Mouse (Mus musculus): Measurements from ENCODE around the gene Psmd2. TPM values are rescaled to one million over a fixed set of nuclear protein-coding genes. Genes with fewer than 3 reads are reported as not detected.

Gene Psmd2
- total RNA-seq (2015), result 113 and 133 TPM in 2 replicates
- 201 and 230 TPM in 2 replicates for total RNA-seq (2017)

- ATAC-seq (replicated peaks; ENCODE audit: poor library complexity), result peak; percentile 99
Measured at GRCm38 (mm10) chr16:20651076-20651946, at the start of gene Psmd2. Gene Psmd2, plus strand, starts transcription at chr16:20651652.

DNA sequence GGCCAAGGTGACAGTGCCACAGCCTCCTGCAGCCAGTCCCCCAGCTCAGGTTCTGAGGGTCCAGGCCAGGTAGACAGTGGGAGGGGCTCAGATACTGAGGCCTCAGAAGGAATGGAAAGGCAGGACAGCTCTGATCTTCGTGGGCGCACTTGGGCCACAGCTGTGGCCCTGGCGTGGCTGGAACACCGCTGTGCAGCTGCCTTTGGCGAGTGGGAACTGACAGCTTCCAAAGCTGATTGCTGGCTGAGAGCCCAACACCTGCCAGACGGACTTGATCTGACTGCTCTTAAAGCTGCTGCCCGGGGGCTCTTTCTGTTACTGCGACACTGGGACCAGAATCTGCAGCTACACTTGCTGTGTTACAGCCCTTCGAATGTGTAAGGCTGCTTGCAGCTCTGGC is 46.7 kb upstream of the Psmd2 start:
- no peak for ATAC-seq (replicated peaks; ENCODE audit: poor library complexity)

DNA sequence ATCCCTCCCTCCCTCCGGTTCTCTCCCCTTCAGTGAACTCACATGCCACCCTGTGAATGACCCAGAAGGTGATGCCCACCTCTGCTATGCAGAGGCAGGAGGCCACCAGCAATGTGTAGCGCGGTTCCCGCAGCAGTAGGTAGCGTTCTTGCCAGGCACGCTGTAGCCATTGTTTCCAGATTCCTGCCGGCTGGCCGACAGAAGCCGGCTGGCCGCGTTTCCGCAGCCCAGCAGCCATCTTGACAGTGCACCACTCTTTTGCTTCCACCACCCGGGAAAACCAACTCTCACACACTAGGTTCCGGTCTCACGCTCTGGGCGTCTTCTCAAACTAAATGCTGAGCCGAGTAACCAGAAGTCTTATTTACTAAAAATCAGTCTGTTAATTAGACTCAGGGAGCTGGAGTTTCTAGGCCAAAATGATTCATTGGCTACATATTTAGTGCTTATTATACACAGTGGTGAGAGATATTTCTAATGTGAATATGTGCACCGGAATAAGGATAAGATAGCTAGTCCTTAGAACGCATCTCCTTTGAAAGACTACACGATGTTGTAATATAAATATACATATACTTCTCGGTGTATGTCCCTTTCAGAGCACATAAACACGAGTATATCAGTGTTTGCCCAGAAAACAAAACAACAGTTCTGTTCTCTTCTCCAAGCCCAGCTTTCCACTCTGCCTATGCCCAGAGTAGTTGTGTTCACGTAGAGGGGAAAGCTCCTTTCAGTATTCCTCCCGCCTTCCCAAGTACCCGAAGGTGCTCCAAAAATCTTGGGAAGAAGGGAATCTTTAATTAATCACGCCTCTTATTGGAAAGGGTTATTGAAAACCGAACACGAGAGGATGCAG is 40.7 kb upstream of the Psmd2 start:
- peak; percentile 83 for ATAC-seq (replicated peaks; ENCODE audit: poor library complexity)

DNA sequence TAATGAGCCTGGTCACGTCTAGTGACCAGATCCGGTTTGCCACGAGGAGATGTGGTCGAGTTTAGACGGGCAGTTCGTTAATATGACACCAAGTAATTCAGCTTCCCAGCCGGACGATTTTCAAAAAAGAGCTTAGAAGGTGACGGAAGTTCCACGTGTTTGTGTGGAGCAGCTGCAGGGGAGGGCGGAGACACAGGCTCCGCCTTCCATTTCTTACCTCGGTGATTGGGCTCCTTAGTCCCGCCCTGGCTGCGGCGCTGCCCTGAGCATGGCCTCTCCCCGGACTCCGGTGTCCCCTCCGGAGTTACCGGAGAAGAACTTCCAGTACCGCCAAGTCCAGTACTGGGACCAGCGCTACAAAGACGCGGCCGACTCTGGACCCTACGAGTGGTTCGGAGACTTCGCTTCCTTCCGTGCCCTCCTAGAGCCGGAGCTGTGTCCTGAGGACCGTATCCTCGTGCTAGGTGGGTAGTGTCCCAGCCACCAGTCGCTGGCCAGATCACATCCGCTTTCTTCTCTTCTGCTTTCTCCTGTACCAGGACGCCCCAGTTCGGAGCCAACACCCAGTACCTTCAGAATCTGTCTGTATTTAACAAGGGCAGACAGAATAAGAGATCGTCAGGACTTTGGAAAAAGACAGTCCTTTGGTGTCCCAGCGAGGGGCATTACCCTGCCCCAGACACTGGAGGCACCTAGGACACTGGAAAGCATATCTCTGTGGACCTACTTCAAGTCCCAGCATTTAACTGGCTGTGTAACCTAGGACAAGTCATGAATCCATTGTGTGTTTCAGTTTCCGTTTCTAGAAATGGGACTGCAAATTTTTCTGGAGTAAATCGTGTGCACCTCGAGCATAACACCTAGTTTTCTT is 39.9 kb upstream of the Psmd2 start, which contains the start of the genes Eef1akmt4, Gm49333 and Alg3:
Gene Eef1akmt4 (plus strand): TSS at position 237 of the 871 bp plus-strand sequence.
Gene Gm49333 (plus strand): TSS at position 254 of the 871 bp plus-strand sequence.
Gene Alg3 (minus strand): TSS at position 379 of the 871 bp plus-strand sequence.
- peak; percentile 94 for ATAC-seq (replicated peaks; ENCODE audit: poor library complexity)

DNA sequence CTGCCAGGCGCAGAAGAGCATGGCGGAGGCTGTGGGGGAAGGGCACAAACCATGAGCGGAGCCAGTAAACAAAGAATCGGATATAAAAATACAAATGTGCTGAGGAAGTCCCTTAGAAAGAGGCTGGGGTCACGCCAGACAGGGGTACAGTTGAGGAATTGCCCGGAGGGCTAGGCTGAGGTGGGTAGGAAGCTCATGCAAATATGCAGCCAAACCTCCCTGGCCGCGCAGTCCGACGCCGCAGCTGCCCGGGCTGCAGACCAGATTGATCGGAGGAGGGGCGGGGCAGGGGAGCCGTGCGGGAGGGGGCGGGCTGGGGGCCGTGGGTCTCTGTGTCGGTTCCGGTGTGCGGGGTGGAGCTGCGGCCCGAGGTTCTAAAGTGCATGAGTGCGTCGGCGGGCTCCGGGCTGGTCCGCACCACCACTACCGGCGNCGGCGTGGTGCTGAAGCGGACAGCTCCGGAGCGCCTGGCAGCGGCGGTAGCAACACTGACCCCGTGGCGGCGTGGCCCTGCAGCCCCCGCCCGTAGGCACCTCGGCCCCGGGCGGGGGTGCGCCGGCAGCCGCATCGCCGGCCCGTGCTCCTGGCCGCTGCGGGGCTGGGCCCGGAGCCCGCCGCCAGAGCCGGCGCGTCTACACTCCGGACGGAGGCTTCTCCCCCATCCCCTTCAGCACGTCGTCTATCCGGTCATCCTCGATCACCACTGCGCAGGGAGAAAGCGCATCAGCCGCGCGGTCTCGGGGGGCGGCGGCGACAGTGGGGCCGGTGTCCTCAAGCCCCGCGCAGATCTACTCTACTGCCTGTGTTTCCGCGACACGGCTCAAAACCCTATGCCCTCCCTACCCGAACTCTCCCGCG is 31.7 kb upstream of the Psmd2 start:
- ATAC-seq (replicated peaks; ENCODE audit: poor library complexity), result peak; percentile 68

DNA sequence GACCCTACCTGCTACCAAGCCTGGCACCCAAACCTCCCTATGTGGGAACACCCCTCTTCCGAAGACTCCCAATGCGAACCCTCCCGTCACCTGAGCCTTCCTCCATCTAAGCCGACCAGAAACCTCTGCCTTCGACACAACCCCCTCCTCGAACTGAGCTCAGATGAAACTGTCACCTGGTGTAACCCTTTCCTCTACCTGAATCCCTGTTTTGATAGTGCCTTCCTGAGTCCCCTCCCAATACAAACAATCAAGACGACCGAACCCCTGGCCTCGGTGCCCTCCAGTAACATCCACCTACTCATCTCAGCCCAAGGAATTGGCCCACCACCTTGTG is 31.1 kb upstream of the Psmd2 start:
- no peak for ATAC-seq (replicated peaks; ENCODE audit: poor library complexity)

- ATAC-seq (replicated peaks; ENCODE audit: poor library complexity), result no peak
Measured at GRCm38 (mm10) chr16:20620751-20621190, 30.7 kb upstream of the Psmd2 start.

DNA sequence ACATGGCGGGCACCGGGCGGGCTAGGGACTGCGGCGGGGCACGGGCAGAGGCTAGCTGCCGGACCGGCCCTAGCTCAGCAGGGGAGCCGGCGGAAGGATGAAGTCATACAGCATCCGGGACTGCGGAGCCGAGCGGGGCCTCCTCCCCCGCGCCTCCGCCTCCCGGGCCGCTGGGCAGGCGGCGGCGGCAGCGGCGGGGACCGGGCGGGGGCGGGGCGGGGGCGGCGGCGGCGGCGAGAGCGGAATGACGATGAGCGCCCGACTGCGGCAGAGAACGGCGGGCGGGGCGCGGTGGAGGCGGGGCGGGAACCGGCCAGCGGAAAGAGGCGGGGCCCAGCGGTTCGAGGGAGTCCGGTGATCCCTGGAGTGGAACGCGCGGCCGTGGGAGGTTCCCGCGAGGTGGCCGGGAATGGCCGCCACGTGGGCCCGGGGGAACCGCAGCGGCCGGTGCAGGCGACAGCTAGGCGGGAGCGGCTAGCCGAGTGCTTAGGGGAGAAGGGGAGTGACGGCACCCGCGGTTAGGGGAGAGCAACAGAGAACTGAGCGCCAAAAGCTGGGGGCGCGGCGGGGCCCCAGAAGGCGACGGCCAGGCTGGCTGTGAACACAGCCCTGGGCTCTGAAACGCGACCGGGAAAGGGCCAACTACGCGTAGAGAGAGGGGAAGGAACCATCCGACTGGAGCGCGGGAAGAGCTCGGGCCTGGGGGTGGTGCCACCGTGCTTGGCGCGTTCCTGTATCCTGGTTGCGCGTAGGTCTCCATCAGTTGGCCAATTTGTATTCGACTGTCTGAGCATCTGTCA is 30.1 kb upstream of the Psmd2 start, which contains the start of gene Camk2n2:
Gene Camk2n2 (minus strand): TSS at position 97 of the 800 bp plus-strand sequence.
- ATAC-seq (replicated peaks; ENCODE audit: poor library complexity), result peak; percentile 30; the same call in 1 of the 2 replicates

DNA sequence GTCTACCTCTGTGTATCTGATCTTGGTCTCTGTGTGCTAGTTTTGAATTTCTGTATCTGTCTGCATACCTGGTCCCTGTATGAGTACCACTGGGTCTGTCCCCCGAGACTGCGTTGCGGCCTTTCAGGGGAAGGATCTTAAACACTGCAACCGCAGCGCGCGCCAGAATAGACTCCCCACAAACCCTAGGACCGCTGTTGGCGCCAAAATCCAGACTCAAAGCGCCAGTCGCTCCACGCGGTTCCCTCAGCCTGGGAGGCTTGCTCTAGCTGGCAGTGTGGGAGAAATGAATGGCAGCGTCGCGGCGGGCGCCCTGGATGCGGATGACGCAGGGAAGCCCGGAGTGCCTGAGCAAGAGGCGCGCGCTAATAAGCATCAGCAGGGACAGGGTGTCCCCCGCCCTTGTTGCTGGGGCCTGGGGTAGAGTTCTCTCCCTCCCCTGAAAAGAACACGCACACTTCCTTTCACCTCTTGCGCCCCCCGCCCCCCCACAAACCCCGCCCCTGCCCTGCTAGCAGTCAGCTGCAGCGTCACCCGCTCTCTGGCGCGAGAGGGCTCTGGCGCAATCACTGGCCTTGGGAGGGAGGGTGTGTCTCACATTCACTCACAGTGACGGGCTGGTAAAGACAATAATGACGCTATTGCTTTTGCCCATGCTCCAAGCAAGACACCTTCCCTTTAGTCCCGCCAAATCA is 29.3 kb upstream of the Psmd2 start:
- ATAC-seq (replicated peaks; ENCODE audit: poor library complexity), result peak; percentile 78

DNA sequence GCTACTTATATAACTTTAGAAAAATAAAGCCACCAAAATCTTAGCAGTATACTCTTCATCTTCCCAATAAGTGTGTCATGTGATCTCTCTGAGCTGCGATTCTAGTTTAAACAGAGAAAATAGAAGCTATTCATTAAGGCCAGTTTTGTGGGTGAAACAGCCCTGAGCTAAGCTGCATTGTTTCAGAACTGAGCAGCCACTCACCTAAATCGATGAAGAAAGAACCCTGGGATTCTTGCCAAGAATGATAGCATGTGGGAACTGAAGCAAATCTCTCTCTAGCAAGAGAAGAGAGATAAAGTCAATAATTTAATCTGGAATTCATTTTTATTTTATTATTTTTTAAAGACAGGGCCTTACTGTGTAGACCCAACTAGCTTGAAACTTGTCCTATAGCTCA is 28.2 kb upstream of the Psmd2 start:
- ATAC-seq (replicated peaks; ENCODE audit: poor library complexity), result no peak

DNA sequence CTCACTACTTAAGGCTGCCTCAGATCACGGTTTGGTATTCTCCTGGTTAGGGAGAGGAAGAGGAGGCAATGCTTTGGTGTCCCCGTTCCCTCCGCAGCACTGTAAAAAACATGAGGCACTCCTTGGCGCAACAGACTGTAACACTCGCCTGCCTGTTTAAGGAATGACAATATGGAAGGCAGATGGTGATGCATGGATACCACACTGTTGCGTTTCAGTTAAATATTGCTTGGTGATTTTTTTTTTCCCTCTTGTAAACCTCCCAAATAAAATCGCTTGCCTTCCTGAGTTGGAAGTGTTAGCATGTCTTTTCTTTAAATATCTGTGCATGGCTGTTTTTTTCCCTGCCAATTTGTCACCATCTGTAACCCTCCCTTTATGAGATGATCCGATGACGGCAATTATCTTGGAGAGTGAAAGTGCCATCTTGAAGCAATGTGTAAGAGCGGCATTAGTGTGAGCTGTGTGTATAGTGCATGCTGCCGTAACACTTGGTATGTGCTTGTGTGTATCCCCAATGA is 22.5 kb upstream of the Psmd2 start:
- no peak for ATAC-seq (replicated peaks; ENCODE audit: poor library complexity)

- ATAC-seq (replicated peaks; ENCODE audit: poor library complexity), result peak; percentile 37; the same call in 1 of the 2 replicates
Measured at GRCm38 (mm10) chr16:20629731-20630634, 21.5 kb upstream of the Psmd2 start, which contains the start of gene Ece2. Gene Ece2, plus strand, starts transcription at chr16:20629828.

GRCm38 (mm10) chr16:20637410-20637809 is 14.0 kb upstream of the Psmd2 start:
- no peak for ATAC-seq (replicated peaks; ENCODE audit: poor library complexity)

DNA sequence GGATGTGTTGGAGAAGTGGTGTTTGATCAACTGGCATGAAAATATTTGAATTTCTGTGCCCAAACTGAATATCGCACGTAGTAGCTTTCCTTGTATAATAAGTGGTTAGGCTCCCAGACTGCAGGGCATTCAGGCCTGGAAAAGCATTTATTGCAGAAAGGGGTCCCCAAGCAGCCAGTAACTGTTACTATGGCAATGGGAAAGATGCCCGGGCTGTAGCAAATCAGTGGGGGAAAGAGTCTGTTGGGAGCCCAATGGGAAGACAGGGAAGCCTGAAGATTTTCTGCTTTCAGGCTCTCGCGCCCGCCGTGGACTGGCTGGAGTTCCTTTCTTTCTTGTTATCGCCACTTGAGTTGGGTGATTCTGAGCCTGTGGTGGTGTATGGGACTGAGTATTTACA is 13.1 kb upstream of the Psmd2 start:
- ATAC-seq (replicated peaks; ENCODE audit: poor library complexity), result no peak

DNA sequence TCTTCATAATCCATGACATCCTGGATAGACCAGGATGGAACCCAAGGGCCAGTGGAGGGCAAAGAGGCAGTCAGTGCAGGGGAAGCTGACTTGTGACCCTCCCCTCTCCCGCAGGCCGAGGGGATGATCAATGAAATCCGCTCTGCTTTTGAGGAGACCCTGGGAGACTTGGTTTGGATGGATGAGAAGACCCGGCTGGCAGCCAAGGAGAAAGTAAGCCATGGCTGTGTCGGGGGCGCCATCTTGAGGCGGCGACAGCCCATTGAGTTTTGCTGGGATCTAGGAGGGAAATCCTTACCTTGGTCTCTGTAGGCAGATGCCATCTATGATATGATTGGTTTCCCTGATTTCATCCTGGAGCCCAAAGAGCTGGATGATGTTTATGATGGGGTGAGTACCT is 9.3 kb upstream of the Psmd2 start:
- peak; percentile 92 for ATAC-seq (replicated peaks; ENCODE audit: poor library complexity)

- no peak for ATAC-seq (replicated peaks; ENCODE audit: poor library complexity)
Measured at GRCm38 (mm10) chr16:20643911-20644310, 7.5 kb upstream of the Psmd2 start.

- ATAC-seq (replicated peaks; ENCODE audit: poor library complexity), result no peak
Measured at GRCm38 (mm10) chr16:20651947-20652310, 477 bp downstream of the Psmd2 start.

Data from megakaryocyte progenitor cell, adult 5-6 weeks (primary cell).